Mouse (Mus musculus): Measurements from ENCODE around the gene Atp23. TPM values are rescaled to one million over a fixed set of nuclear protein-coding genes. Genes with fewer than 3 reads are reported as not detected.

The Atp23 gene
- polyA plus RNA-seq, 1 experiment from 2014 or later = 9.1 TPM

Other genes starting within 250 kb of the Atp23 start
- gene Ctdsp2, start 77.4 kb upstream of the Atp23 start, polyA plus RNA-seq (2015; fragmentation: Nextera tagmentation; extraction: Ambion mirVana) = 18.7 and 23.6 TPM in 2 replicates
- 2.2 and 2.8 TPM in 2 replicates for gene Avil, start 99.4 kb upstream of the Atp23 start, polyA plus RNA-seq (2015; fragmentation: Nextera tagmentation; extraction: Ambion mirVana)
- gene Tsfm, start 129.5 kb upstream of the Atp23 start, polyA plus RNA-seq (2015; fragmentation: Nextera tagmentation; extraction: Ambion mirVana) = 63.5 and 63.9 TPM in 2 replicates
- gene Mettl1, start 140.1 kb upstream of the Atp23 start, polyA plus RNA-seq (2015; fragmentation: Nextera tagmentation; extraction: Ambion mirVana) = 21.1 and 22.0 TPM in 2 replicates
- gene Eef1akmt3, start 140.2 kb upstream of the Atp23 start, polyA plus RNA-seq (2015; fragmentation: Nextera tagmentation; extraction: Ambion mirVana) = 0.11 and 0.18 TPM in 2 replicates
- 0.08 and 0.14 TPM in 2 replicates for gene Cyp27b1, start 146.9 kb upstream of the Atp23 start, polyA plus RNA-seq (2015; fragmentation: Nextera tagmentation; extraction: Ambion mirVana)
- 5.6 and 6.4 TPM in 2 replicates for gene March9, start 158.8 kb upstream of the Atp23 start, polyA plus RNA-seq (2015; fragmentation: Nextera tagmentation; extraction: Ambion mirVana)
- gene Cdk4, start 162.2 kb upstream of the Atp23 start, polyA plus RNA-seq (2015; fragmentation: Nextera tagmentation; extraction: Ambion mirVana) = 1,636 and 1,639 TPM in 2 replicates
- gene Tspan31, start 168.9 kb upstream of the Atp23 start, polyA plus RNA-seq (2015; fragmentation: Nextera tagmentation; extraction: Ambion mirVana) = 136 and 138 TPM in 2 replicates
- gene Agap2, start 173.9 kb upstream of the Atp23 start, polyA plus RNA-seq (2015; fragmentation: Nextera tagmentation; extraction: Ambion mirVana) = 2.8 and 3.3 TPM in 2 replicates
- gene Os9, start 219.8 kb upstream of the Atp23 start, polyA plus RNA-seq (2015; fragmentation: Nextera tagmentation; extraction: Ambion mirVana) = 134 and 138 TPM in 2 replicates